Mouse (Mus musculus): ENCODE results near the gene Efnb3.
"Not testable (repeated sequence)": the region's sequence is repeated elsewhere in the genome, so short reads cannot be mapped to it uniquely, and the experiment has no call there.

The Efnb3 gene

GRCm38 (mm10) chr11:69549060-69549656 lies 10.8 kb downstream of the Efnb3 start, which contains the start of gene Dnah2:
Gene Dnah2, minus strand, starts transcription at chr11:69549110.
- no peak for DNase-seq (ENCODE audit: low spot score in 2 of 2)

- peak in 1 of 2 experiments; percentile 50 for DNase-seq (ENCODE audit: low spot score in 2 of 2)
These were observed 12.9 kb downstream of the Efnb3 start for GRCm38 (mm10) chr11:69547071-69547470.

GRCm38 (mm10) chr11:69546423-69547053 lies 13.5 kb downstream of the Efnb3 start:
- DNase-seq (ENCODE audit: low spot score in 2 of 2): peak; percentile 83 to 86

GRCm38 (mm10) chr11:69545957-69546356 lies 14.0 kb downstream of the Efnb3 start:
- DNase-seq (ENCODE audit: low spot score in 2 of 2): no peak

GRCm38 (mm10) chr11:69543598-69543997 lies 16.4 kb downstream of the Efnb3 start:
- DNase-seq (ENCODE audit: low spot score in 2 of 2): no peak

GRCm38 (mm10) chr11:69541741-69542140 lies 18.3 kb downstream of the Efnb3 start:
- DNase-seq (ENCODE audit: low spot score in 2 of 2): not testable (repeated sequence)

- DNase-seq (ENCODE audit: low spot score in 2 of 2): no peak
These were observed 19.3 kb downstream of the Efnb3 start for GRCm38 (mm10) chr11:69540700-69541099.

GRCm38 (mm10) chr11:69534990-69535389 lies 25.0 kb downstream of the Efnb3 start:
- DNase-seq (ENCODE audit: low spot score in 2 of 2): no peak

- no peak for DNase-seq (ENCODE audit: low spot score in 2 of 2)
These were observed 27.4 kb downstream of the Efnb3 start for GRCm38 (mm10) chr11:69532480-69533150.

- DNase-seq (ENCODE audit: low spot score in 2 of 2): not testable (repeated sequence)
These were observed 29.2 kb downstream of the Efnb3 start for GRCm38 (mm10) chr11:69530755-69531154.

GRCm38 (mm10) chr11:69530281-69530680 lies 29.7 kb downstream of the Efnb3 start:
- DNase-seq (ENCODE audit: low spot score in 2 of 2): not testable (repeated sequence)

GRCm38 (mm10) chr11:69528031-69528390 lies 32.0 kb downstream of the Efnb3 start:
- no peak for DNase-seq (ENCODE audit: low spot score in 2 of 2)

GRCm38 (mm10) chr11:69527098-69528030 lies 32.6 kb downstream of the Efnb3 start:
- no peak for DNase-seq (ENCODE audit: low spot score in 2 of 2)

GRCm38 (mm10) chr11:69526631-69527030 lies 33.4 kb downstream of the Efnb3 start:
- no peak for DNase-seq (ENCODE audit: low spot score in 2 of 2)

- DNase-seq (ENCODE audit: low spot score in 2 of 2): no peak
These were observed 34.3 kb downstream of the Efnb3 start for GRCm38 (mm10) chr11:69525661-69526060.

- no peak for DNase-seq (ENCODE audit: low spot score in 2 of 2)
These were observed 36.4 kb downstream of the Efnb3 start for GRCm38 (mm10) chr11:69523651-69524050.

- no peak for DNase-seq (ENCODE audit: low spot score in 2 of 2)
These were observed 38.4 kb downstream of the Efnb3 start for GRCm38 (mm10) chr11:69521526-69522149.

- no peak for DNase-seq (ENCODE audit: low spot score in 2 of 2)
These were observed 40.0 kb downstream of the Efnb3 start for GRCm38 (mm10) chr11:69519976-69520375.

GRCm38 (mm10) chr11:69516661-69517060 lies 43.3 kb downstream of the Efnb3 start:
- DNase-seq (ENCODE audit: low spot score in 2 of 2): no peak

GRCm38 (mm10) chr11:69516151-69516640 lies 43.8 kb downstream of the Efnb3 start:
- DNase-seq (ENCODE audit: low spot score in 2 of 2): no peak

- peak in 1 of 2 experiments; percentile 47 for DNase-seq (ENCODE audit: low spot score in 2 of 2)
These were observed 46.2 kb downstream of the Efnb3 start for GRCm38 (mm10) chr11:69513840-69514239.
